Mouse (Mus musculus): ENCODE data around the gene Lmnb2.

Gene Lmnb2

DNA sequence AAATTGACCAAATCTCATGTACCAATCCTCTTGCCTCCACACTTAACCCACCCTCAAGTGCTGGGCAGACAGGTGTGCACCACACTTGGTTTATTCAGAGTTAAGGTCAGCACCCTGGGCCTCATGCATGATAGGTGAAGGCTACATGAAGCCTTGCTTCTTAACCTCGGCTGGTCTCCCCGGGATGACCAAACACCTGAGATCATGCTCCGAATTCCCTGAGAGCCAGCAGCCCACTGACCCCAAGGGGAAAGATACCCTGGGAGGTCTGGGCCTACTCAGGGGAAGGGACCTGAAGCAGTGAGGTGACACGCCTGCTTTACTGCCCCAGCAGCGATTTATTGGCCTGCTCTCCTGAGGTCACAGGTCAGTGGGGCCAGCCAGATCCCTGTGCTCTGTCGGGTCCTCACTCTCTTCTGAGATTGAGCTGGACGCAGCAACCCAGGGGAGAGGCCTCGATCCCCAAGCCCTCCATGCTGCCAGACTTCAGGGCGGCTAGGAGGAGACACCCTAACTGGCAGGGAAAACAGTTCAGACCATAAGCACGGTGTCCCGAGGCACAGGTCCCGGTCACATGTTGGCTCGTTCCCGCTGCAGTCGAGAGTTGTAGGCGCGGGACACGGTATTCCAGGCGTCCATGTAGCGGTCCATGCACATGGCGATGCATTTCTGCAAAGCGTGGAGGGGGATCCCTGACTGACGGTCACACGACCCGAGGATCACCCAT lies 18.3 kb downstream of the Lmnb2 start:
- no peak for ATAC-seq (ENCODE audit: low TSS enrichment)

GRCm38 (mm10) chr10:80899074-80899473 lies 19.0 kb downstream of the Lmnb2 start:
- no peak for ATAC-seq (ENCODE audit: low TSS enrichment)

GRCm38 (mm10) chr10:80897861-80898510 lies 20.1 kb downstream of the Lmnb2 start:
- peak; percentile 50 for ATAC-seq (ENCODE audit: low TSS enrichment)

- no peak for ATAC-seq (ENCODE audit: low TSS enrichment)
Observed at GRCm38 (mm10) chr10:80896581-80897485, 21.2 kb downstream of the Lmnb2 start.

DNA sequence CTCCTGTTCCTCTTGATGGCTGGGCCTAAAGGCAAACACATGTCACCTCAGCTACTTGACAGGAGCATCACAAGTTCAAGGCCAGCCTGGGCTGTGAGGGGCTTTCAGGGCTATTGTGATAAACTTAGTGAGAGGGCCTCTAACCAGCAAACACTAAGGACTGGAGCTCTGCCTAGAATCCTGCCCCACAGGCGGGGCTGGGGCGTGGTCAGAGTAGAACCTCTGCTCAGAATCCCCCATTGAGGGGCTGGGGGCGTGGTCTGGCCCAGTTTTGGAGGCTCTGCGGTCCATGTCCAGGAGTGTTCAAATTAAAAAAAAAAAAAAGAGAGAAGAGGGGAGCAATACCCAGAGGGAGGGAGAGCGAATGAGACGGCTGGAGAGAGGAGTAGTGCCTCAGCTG lies 22.3 kb downstream of the Lmnb2 start:
- no peak for ATAC-seq (ENCODE audit: low TSS enrichment)

- ATAC-seq (ENCODE audit: low TSS enrichment), result no peak
Observed at GRCm38 (mm10) chr10:80895100-80895499, 22.9 kb downstream of the Lmnb2 start.

- no peak for ATAC-seq (ENCODE audit: low TSS enrichment)
Observed at GRCm38 (mm10) chr10:80887181-80887580, 30.9 kb downstream of the Lmnb2 start.

DNA sequence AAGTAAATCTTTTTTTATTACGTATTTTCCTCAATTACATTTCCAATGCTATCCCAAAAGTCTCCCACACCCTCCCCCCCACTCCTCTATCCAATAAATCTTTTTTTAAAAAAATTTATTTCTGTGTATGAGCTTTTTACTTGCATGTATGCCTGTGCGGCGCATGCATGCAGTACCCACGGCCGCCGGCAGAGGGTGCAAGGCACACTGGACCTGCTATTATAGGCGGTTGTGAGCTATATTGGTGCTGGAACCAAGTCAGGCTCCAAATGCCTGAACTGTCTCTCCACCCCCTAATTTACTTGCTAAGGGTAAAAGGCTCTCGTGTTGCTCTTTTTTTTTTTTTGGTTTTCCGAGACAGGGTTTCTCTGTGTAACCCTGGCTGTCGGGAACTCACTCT lies 36.7 kb downstream of the Lmnb2 start:
- no peak for ATAC-seq (ENCODE audit: low TSS enrichment)

GRCm38 (mm10) chr10:80880901-80881300 lies 37.1 kb downstream of the Lmnb2 start:
- no peak for ATAC-seq (ENCODE audit: low TSS enrichment)

GRCm38 (mm10) chr10:80880131-80880641 lies 37.9 kb downstream of the Lmnb2 start:
- peak; percentile 54; the same call in 1 of the 2 replicates for ATAC-seq (ENCODE audit: low TSS enrichment)

GRCm38 (mm10) chr10:80876594-80876993 lies 41.5 kb downstream of the Lmnb2 start:
- no peak for ATAC-seq (ENCODE audit: low TSS enrichment)

DNA sequence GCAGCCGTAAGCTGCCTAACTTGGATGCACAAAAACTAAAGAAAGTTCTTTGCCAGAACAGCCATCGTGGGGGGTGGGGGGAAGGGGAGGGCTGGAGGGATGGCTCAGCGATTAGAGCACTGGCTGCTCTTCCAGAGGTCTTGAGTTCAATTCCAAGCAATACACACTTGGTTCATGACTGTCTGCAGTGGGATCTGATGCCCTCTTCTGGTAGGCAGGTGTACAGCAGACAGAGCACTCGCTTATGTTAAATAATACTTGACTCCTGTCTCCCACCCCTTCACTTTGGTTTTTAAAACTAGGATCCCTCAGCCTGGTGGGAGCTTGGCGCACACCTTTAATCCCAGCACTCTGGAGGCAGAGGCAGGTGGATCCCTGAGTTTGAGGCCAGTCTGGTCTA lies 42.0 kb downstream of the Lmnb2 start:
- ATAC-seq (ENCODE audit: low TSS enrichment), result peak; percentile 39; the same call in 1 of the 2 replicates

DNA sequence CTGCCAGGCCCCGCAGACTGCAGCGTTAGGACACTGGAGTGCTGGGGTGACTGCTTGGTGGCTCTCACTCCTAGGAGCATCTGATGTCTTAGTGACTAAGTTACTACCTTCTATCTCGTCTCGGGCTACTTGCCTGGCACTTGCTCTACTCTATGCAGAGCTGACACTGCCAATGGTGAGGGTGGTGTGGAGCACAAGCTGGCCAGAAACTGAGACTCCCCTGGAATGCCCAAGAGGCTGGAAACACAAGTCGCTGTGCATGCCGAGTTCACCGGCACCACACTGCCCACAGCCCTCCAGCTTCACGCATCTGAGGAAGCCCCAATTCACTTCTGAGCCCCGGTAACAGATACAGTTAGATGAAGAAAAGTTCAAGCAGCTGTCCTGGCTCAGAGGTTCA lies 44.0 kb downstream of the Lmnb2 start:
- no peak for ATAC-seq (ENCODE audit: low TSS enrichment)

DNA sequence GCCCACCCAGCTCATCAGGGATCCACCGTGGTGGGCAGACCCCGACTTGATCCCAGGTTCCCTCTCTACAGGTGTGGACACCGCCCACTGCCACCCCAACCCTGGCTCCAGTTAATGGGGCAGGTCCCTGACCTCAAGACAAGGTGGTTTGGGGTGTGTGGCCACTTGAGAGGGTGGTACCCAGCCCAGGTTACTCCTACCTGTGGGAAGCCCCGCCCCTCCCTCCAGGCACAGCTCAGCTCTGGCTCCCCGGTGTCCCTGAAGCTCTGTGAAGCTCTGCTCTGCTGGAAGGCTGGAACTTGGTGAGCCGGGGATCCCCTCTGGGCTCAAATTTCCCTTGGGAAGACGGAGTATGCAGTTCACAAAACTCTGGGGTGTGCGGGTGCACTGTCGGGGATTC lies 46.5 kb downstream of the Lmnb2 start, which contains the start of gene Tmprss9:
Tmprss9 (plus strand) TSS at position 268 of the 400 bp plus-strand sequence.
- no peak for ATAC-seq (ENCODE audit: low TSS enrichment)

GRCm38 (mm10) chr10:80870993-80871392 lies 47.1 kb downstream of the Lmnb2 start:
- ATAC-seq (ENCODE audit: low TSS enrichment), result no peak

GRCm38 (mm10) chr10:80864446-80864845 lies 53.6 kb downstream of the Lmnb2 start:
- ATAC-seq (ENCODE audit: low TSS enrichment), result no peak

GRCm38 (mm10) chr10:80862305-80862704 lies 55.7 kb downstream of the Lmnb2 start:
- ATAC-seq (ENCODE audit: low TSS enrichment), result no peak

DNA sequence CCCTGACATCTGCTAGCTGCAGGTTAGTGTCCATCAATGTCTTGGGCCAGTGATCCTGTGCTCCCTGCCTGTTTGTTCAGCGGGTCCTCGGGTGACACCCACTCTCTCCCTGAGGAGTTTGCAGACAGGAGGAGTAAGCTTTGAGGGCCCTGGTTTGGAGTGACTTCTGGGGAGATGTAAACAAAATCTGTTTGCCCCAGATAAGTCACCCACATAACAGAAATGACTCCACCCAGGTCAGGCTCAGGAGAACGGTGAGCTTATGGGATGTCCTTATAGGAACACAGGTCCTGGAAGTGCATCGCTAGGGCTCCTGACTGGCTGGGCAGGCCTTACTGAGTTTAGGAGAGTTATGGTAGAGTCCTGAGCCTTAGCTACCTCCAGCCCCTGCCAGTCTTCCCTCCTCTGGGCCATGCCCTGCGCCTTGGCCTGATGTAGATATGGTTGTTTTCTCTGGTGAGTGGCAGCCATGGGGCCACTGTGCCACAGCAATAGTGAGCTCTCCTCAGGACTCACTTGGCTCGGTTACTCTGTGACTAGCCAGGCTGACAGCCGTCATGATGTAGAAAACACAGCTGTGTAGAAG lies 59.6 kb downstream of the Lmnb2 start:
- ATAC-seq (ENCODE audit: low TSS enrichment), result no peak

- ATAC-seq (ENCODE audit: low TSS enrichment), result no peak
Observed at GRCm38 (mm10) chr10:80857848-80858247, 60.2 kb downstream of the Lmnb2 start.

GRCm38 (mm10) chr10:80857386-80857785 lies 60.7 kb downstream of the Lmnb2 start:
- peak; percentile 25; the same call in 1 of the 2 replicates for ATAC-seq (ENCODE audit: low TSS enrichment)

DNA sequence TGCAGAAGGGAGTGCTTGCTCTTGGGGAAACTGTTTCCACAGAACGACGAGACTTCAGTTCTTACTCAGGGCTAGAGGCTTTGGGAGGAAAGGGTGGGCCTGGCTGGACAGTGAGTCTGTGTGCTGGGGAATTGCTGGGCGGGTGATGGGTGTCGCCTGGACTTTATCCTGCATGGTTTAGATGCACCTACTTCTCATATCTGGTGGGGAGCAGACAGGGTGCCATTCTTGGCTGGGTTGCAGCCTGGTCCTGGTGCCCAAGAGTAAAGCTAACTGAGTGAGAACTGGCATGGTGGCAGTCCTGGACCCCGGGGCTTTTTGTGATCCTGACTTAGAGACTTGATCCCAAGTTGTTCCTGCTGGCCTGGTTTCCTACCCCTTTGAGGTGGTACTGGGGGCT lies 61.1 kb downstream of the Lmnb2 start:
- no peak for ATAC-seq (ENCODE audit: low TSS enrichment)

- 0 out of 2 replicates have a peak, but pooled peaks have one; percentile 28 for ATAC-seq (ENCODE audit: low TSS enrichment)
Observed at GRCm38 (mm10) chr10:80856267-80856666, 61.8 kb downstream of the Lmnb2 start.
